Mouse (Mus musculus) forebrain, embryonic 15.5 days (tissue): Measurements from ENCODE around the gene Shf. TPM values are rescaled to one million over a fixed set of nuclear protein-coding genes. Genes with fewer than 3 reads are reported as not detected.
"Not testable (repeated sequence)": the region's sequence is repeated elsewhere in the genome, so short reads cannot be mapped to it uniquely, and the experiment has no call there.

Experiments used
- ATAC-seq: fragments of 200-750 bp; cut with Nextera tagmentation; replicated peaks from 2 replicates; pipeline ENCODE4 v1.8.0; 2017; ENCODE audit warnings: mild to moderate bottlenecking, moderate TSS enrichment, moderate library complexity
- H3K27ac ChIP-seq: fragments of 300-500 bp; sonication (generic); replicated peaks from 2 replicates; pipeline ENCODE4 v1.5.1; 2015; ENCODE audit warnings: mild to moderate bottlenecking, inconsistent platforms
- H3K27me3 ChIP-seq: fragments of 300-500 bp; sonication (generic); 2 replicates; pipeline ENCODE4 v1.6.1; 2015; ENCODE audit warnings: inconsistent platforms
- H3K36me3 ChIP-seq: fragments of 300-500 bp; sonication (generic); 2 replicates; pipeline ENCODE4 v1.6.1; 2015; ENCODE audit warnings: mild to moderate bottlenecking, inconsistent platforms
- H3K4me1 ChIP-seq: fragments of 300-500 bp; sonication (generic); 2 replicates; pipeline ENCODE4 v1.6.1; 2015; ENCODE audit warnings: inconsistent platforms
- H3K4me2 ChIP-seq: fragments of 300-500 bp; sonication (generic); replicated peaks from 2 replicates; pipeline ENCODE4 v1.6.1; 2015; ENCODE audit warnings: mild to moderate bottlenecking, inconsistent platforms
- H3K4me3 ChIP-seq: fragments of 300-500 bp; sonication (generic); 2 replicates; pipeline ENCODE4 v1.5.1; 2015; ENCODE audit warnings: mild to moderate bottlenecking, inconsistent platforms
- H3K9ac ChIP-seq: fragments of 300-500 bp; sonication (generic); replicated peaks from 2 replicates; pipeline ENCODE4 v1.6.1; 2015; ENCODE audit warnings: mild to moderate bottlenecking, inconsistent platforms
- H3K9me3 ChIP-seq: fragments of 300-500 bp; sonication (generic); 2 replicates; pipeline ENCODE4 v1.6.1; 2016; ENCODE audit warnings: inconsistent platforms
- WGBS: fragments of 180-500 bp; shearing (Covaris S2); methylation state at CpG from one replicate; pipeline ENCODE4 v1.1.7; 2015; ENCODE audit warnings: mixed read lengths; 5-methylcytosine and 5-hydroxymethylcytosine counted together
- polyA plus RNA-seq: library from polyadenylated mRNA; unstranded; fragments of >200 nt; fragmentation: Nextera tagmentation; extraction: Ambion mirVana; gene quantifications from 2 replicates; pipeline ENCODE4 v1.2.1, GENCODE M21; 2015

Shf gene
- polyA plus RNA-seq, 1 experiment from 2014 or later: 11.0 TPM

GRCm38 (mm10) chr2:122354191-122354929 is 14.6 kb downstream of the Shf start:
- no peak overlapping the region for H3K4me2 ChIP-seq
- no peak overlapping the region for H3K27ac ChIP-seq
- H3K27me3 ChIP-seq: peaks cover 10% of the 10 kb centered on the region; the same call in 1 of the 2 replicates
- 58% methylated on average over 12 of the region's 12 CpGs for WGBS
- no peak overlapping the region for H3K9ac ChIP-seq
- H3K36me3 ChIP-seq: peaks cover 16% of the 10 kb centered on the region
- H3K4me1 ChIP-seq: peaks cover 39% of the 10 kb centered on the region
- no peaks in the 10 kb centered on the region for H3K9me3 ChIP-seq
- no peak overlapping the region for H3K4me3 ChIP-seq
- no peak for ATAC-seq

DNA sequence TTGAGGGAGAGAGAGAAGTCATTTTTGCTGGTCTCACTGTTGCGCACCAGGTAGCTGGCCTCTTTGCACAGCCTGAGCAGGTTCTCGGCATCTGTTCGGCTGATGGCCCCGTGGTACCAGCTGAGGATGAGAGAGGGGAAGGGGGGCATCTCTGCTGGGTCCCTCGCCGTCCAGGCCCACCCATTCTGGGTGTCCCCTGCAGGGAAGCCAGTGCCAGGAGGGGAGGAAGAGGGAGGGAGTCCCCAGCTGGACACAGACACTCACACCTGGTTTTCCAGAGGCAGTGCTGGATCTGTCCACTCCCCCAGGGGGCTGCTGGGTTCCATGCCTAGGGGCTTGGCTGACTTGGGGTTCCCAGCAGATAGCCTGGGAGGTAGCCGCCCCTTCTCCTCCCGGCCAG is 15.2 kb downstream of the Shf start:
- H3K4me1 ChIP-seq: peaks cover 44% of the 10 kb centered on the region
- WGBS: 81% methylated on average over 8 of the region's 8 CpGs
- H3K4me3 ChIP-seq: no peak overlapping the region
- peaks cover 10% of the 10 kb centered on the region; the same call in 1 of the 2 replicates for H3K27me3 ChIP-seq
- H3K4me2 ChIP-seq: no peak overlapping the region
- H3K36me3 ChIP-seq: peaks cover 16% of the 10 kb centered on the region
- no peak overlapping the region for H3K9ac ChIP-seq
- no peak for ATAC-seq
- no peaks in the 10 kb centered on the region for H3K9me3 ChIP-seq
- no peak overlapping the region for H3K27ac ChIP-seq

- no peak overlapping the region for H3K4me3 ChIP-seq
- no peaks in the 10 kb centered on the region for H3K9me3 ChIP-seq
- no peak overlapping the region for H3K27ac ChIP-seq
- no peak for ATAC-seq
- 82% methylated on average over 6 of the region's 6 CpGs for WGBS
- H3K27me3 ChIP-seq: peaks cover 10% of the 10 kb centered on the region; the same call in 1 of the 2 replicates
- no peak overlapping the region for H3K9ac ChIP-seq
- H3K36me3 ChIP-seq: peaks cover 13% of the 10 kb centered on the region
- H3K4me1 ChIP-seq: peaks cover 48% of the 10 kb centered on the region
- H3K4me2 ChIP-seq: no peak overlapping the region
These were observed 16.0 kb downstream of the Shf start for GRCm38 (mm10) chr2:122352992-122353391.

DNA sequence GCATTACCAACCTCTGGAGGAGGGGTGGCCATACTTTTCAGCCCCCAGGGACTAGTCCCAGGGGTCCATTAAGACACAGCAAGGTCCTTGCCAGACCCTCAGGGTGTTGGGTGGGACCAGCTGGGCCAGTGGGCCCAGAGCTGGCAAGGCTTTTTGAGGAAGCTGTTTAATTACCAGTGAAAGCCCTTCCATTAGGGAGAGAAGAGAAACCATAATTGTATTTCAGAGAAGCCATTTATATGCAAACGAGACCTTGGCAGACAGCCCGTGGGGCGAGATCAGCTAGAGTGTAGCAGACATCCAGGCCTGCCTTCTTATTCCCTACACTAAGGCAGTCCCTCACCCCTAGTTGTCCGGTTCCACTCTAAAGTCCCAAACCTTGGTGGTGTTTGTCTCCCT is 17.0 kb downstream of the Shf start:
- Histone ChIP-seq H3K27me3 (peaks cover 10% of the 10 kb centered on the region; the same call in 1 of the 2 replicates), H3K27ac (peak overlapping the region; percentile 87), H3K4me3 (no peak overlapping the region), H3K4me1 (peaks cover 51% of the 10 kb centered on the region), H3K9me3 (no peaks in the 10 kb centered on the region), H3K36me3 (peaks cover 9% of the 10 kb centered on the region), H3K9ac (no peak overlapping the region), H3K4me2 (no peak overlapping the region)
- WGBS: 8% methylated on average over 4 of the region's 4 CpGs
- peak; percentile 56 for ATAC-seq

- H3K4me3 ChIP-seq: no peak overlapping the region
- no peak overlapping the region for H3K4me2 ChIP-seq
- 0 out of 2 replicates have a peak, but pooled peaks cover 5% of the 10 kb centered on the region for H3K36me3 ChIP-seq
- H3K27me3 ChIP-seq: peaks cover 10% of the 10 kb centered on the region; the same call in 1 of the 2 replicates
- WGBS: 14% methylated on average over 5 of the region's 5 CpGs
- H3K9ac ChIP-seq: no peak overlapping the region
- peak; percentile 27 for ATAC-seq
- H3K27ac ChIP-seq: peak overlapping the region; percentile 87
- peaks cover 51% of the 10 kb centered on the region for H3K4me1 ChIP-seq
- no peaks in the 10 kb centered on the region for H3K9me3 ChIP-seq
These were observed 17.6 kb downstream of the Shf start for GRCm38 (mm10) chr2:122351156-122351930.

DNA sequence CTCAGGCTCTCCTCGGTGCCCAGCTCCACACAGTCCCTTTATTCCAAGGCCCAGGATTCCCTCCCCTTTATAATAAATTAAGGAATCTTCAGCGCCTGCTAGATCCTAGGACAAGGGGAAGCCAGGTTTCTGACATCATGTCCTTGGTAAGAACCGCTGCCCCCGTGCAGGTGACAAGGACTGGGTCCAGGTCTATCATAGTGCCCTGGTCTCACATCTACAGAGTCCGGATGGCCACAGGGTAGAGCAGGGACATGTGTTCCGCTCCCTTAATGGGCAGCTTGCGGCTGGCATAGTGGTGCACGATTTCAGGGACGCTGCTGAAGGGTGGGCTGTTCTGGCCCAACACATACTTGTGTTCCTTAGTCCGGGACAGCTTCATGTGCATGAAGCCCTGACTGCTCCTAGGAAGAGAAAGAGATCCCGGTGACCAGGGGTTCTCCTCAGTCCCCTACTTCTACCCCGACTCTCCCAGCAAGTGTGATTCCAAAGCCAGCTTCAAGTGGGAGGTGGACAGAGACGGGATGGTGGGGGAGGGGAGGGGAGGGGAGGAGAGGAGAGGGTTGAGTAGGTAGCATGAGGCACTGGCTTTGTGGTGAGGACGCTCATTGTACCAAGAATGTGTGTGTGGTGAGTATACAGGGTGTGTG is 19.7 kb downstream of the Shf start:
- Histone ChIP-seq H3K9me3 (no peaks in the 10 kb centered on the region), H3K4me3 (peak overlapping the region; percentile 50), H3K36me3 (no peaks in the 10 kb centered on the region), H3K9ac (peak overlapping the region; percentile 83), H3K4me1 (peaks cover 51% of the 10 kb centered on the region), H3K27me3 (0 out of 2 replicates have a peak, but pooled peaks cover 5% of the 10 kb centered on the region), H3K27ac (peak overlapping the region; percentile 99), H3K4me2 (peak overlapping the region; percentile 69)
- ATAC-seq: peak; percentile 31
- 7% methylated on average over 14 of the region's 14 CpGs for WGBS

DNA sequence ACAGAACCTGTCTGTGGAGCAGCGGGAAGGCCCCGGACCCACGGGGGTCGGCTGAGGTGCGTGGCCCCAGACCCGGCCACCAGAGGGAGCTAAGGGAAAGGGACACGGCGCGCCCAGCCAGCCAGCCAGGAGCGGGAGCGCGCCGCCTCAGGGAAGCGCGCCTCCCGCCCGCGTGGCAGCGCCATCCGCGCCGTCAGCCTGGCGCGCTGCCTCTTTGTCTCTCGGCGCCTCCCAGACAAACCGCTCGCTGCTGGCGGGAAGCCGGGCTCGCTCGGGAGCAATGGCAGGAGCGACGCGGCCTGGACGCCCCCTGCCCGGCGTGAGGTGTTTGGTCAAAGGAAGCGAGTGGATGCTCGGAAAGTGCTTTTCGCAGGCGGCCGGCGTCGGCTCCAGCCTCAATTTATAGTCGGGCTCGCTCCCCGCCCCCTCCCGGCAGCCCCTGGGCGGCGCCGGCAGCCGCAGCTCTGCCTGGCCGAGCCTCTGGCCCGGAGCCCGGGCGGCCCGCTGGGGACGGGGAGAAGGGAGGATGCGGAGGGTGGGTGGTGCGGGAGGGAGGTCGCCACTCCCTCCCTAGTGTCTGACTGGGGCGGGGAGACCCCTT is 20.3 kb downstream of the Shf start:
- peak overlapping the region; percentile 83 for H3K9ac ChIP-seq
- H3K9me3 ChIP-seq: no peaks in the 10 kb centered on the region
- H3K27me3 ChIP-seq: 0 out of 2 replicates have a peak, but pooled peaks cover 2% of the 10 kb centered on the region
- H3K27ac ChIP-seq: peak overlapping the region; percentile 99
- peak overlapping the region; percentile 50 for H3K4me3 ChIP-seq
- peaks cover 51% of the 10 kb centered on the region for H3K4me1 ChIP-seq
- 1% methylated on average over 55 of the region's 63 CpGs for WGBS
- H3K4me2 ChIP-seq: peak overlapping the region; percentile 69
- no peaks in the 10 kb centered on the region for H3K36me3 ChIP-seq
- peak; percentile 78 for ATAC-seq

GRCm38 (mm10) chr2:122347257-122347656 is 21.7 kb downstream of the Shf start:
- no peaks in the 10 kb centered on the region for H3K27me3 ChIP-seq
- no peak overlapping the region for H3K27ac ChIP-seq
- no peak overlapping the region for H3K4me3 ChIP-seq
- no peak overlapping the region for H3K9ac ChIP-seq
- H3K9me3 ChIP-seq: no peaks in the 10 kb centered on the region
- no peak overlapping the region for H3K4me2 ChIP-seq
- ATAC-seq: no peak
- H3K36me3 ChIP-seq: no peaks in the 10 kb centered on the region
- WGBS: 88% methylated on average over 3 of the region's 3 CpGs
- peaks cover 38% of the 10 kb centered on the region for H3K4me1 ChIP-seq

DNA sequence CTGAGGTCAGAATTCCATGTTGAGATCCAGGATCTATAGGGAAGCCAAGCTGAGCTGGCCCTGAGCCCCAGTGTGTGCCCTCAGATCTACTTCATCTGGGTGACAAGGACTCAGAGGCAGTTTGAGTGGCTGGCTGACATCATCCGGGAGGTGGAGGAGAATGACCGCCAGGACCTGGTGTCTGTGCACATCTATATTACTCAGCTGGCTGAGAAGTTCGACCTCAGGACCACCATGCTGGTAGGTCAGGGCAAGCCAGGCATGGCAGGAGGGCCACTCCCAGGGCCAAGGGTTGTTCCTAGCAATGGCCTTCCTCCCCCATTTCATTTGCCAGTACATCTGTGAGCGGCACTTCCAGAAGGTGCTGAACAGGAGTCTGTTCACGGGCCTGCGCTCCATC is 22.8 kb downstream of the Shf start:
- H3K4me1 ChIP-seq: peaks cover 28% of the 10 kb centered on the region
- not testable (repeated sequence) for H3K27me3 ChIP-seq, H3K4me3 ChIP-seq, H3K9me3 ChIP-seq, ATAC-seq, H3K27ac ChIP-seq, H3K4me2 ChIP-seq, H3K36me3 ChIP-seq, H3K9ac ChIP-seq
- WGBS: 93% methylated on average over 6 of the region's 6 CpGs

- peaks cover 21% of the 10 kb centered on the region for H3K4me1 ChIP-seq
- H3K4me2 ChIP-seq: no peak overlapping the region
- no peak overlapping the region for H3K27ac ChIP-seq
- H3K27me3 ChIP-seq: no peaks in the 10 kb centered on the region
- no peaks in the 10 kb centered on the region for H3K9me3 ChIP-seq
- no peak overlapping the region for H3K9ac ChIP-seq
- H3K36me3 ChIP-seq: no peaks in the 10 kb centered on the region
- no peak for ATAC-seq
- 79% methylated on average over 6 of the region's 6 CpGs for WGBS
- no peak overlapping the region for H3K4me3 ChIP-seq
These were observed 23.7 kb downstream of the Shf start for GRCm38 (mm10) chr2:122345106-122345893.

- Histone ChIP-seq H3K27ac (no peak overlapping the region), H3K9ac (no peak overlapping the region), H3K9me3 (no peaks in the 10 kb centered on the region), H3K4me2 (peak overlapping the region; percentile 26), H3K36me3 (no peaks in the 10 kb centered on the region), H3K4me1 (no peaks in the 10 kb centered on the region), H3K4me3 (peak overlapping the region; percentile 14), H3K27me3 (no peaks in the 10 kb centered on the region)
- ATAC-seq: 0 out of 2 replicates have a peak, but pooled peaks have one; percentile 29
- WGBS: 61% methylated on average over 21 of the region's 21 CpGs
These were observed 31.7 kb downstream of the Shf start for GRCm38 (mm10) chr2:122337291-122337690.
